Mouse (Mus musculus) G1E (cell line): Measurements from ENCODE around the gene Thrb.

Source experiments
- CTCF ChIP-seq: IDR thresholded peaks from 2 replicates; pipeline ENCODE4 v1.5.1; 2012; ENCODE audit warnings: low read depth, low read length, inconsistent platforms, mixed read lengths
- GATA1 ChIP-seq: IDR thresholded peaks from 2 replicates; pipeline ENCODE4 v1.6.1; 2012; ENCODE audit warnings: borderline replicate concordance, low read length, inconsistent platforms, mixed read lengths
- GATA2 ChIP-seq: IDR thresholded peaks from 2 replicates; pipeline ENCODE4 v1.6.1; 2012; ENCODE audit warnings: low read depth, low read length, inconsistent platforms, borderline replicate concordance
- POLR2AphosphoS5 ChIP-seq: IDR thresholded peaks from 2 replicates; pipeline ENCODE4 v1.6.1; 2012; ENCODE audit warnings: low read depth, low read length, inconsistent platforms; ENCODE audit not compliant: insufficient replicate concordance
- TAL1 ChIP-seq: conservative IDR thresholded peaks from 2 replicates; pipeline ENCODE4 v1.6.1; 2012; ENCODE audit warnings: low read depth, low read length, inconsistent platforms, mixed read lengths

DNA sequence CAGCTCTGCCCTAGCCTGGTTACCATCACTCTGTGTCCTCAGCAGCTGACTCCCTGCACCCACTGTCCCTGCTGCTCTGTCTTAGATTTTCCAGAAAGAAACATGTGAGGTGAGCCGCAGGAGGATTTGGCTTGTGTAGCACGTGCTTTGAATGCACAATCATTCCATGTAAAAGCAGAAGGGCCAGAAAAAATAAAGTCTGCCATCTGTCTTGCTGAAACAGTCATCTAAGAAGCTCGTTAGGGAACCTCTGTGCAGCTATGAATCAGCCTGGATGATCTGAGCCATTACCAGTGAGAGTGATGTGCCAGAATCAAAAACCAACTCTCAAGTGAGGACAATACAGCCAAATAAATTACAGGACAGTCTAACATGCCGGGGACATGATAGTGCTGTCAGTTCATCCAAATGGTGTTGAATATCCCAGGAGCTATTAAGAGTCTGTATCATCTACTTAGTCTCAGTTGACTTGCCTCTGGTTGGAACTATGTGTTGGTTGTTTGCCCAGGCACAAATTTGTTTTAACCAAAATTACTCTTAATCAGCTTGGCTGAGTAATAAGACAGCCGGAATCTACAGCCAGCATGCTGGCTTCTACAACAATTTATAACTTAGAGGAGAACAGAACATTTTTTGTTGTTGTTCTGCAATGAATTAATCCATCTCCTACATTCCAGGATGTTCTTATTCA is 402.2 kb downstream of the Thrb start:
- TF ChIP-seq CTCF (no peak), GATA1 (no peak), TAL1 (no peak), GATA2 (no peak), POLR2AphosphoS5 (no peak)
